Comparison of ENCODE assay signal across 13 mouse cellular contexts in the genomic region with DNA sequence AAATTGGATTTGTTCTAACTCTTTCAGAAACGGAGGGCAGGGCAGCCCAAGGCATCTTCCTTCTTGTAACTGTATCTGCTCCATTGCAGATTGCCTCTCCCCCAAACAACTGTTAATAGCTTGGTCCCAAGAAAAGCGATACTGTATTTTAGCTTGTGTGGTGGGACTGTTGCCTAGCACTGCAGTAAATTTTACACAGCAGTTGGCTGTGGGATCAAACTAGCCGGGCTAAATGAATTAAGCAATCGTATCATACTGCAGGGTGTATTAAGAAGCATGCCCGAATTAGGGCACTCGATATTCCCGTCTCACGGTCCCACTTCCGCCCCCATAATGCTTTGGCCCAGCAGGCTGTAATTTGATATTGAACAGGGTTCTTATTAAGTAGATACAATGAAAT.
DNase-seq lines count a peak whose midpoint lies in the region; ATAC-seq lines count a peak whose summit lies in the region.
"Had no signal": no experiment of that assay in that cellular context is flagged by ENCODE, and none has a peak within 500 bp of the region (broad histone marks: within the 10 kb centered on the region; RNA-seq: fewer than 3 reads in every experiment).

No protein-coding gene starts in this region.

- H3K9ac ChIP-seq in forebrain, embryonic 13.5 days, result no peak overlapping the region
- no peak overlapping the region for H3K9ac ChIP-seq in forebrain, embryonic 15.5 days (replicated peaks)
- no peak overlapping the region for H3K9ac ChIP-seq in lung, embryonic 16.5 days (ENCODE audit: low read length)
- H3K9ac ChIP-seq in limb, embryonic 11.5 days (ENCODE audit: low read length), result no peak overlapping the region
- H3K9ac ChIP-seq in stomach, embryonic 16.5 days (ENCODE audit: low read length), result no peak overlapping the region
- H3K9ac ChIP-seq: heart, embryonic 12.5 days; hindbrain, embryonic 13.5 days had no signal

- H3K27me3 ChIP-seq in forebrain, embryonic 13.5 days, result 0 out of 2 replicates have a peak, but pooled peaks cover 4% of the 10 kb centered on the region
- no peaks in the 10 kb centered on the region for H3K27me3 ChIP-seq in forebrain, embryonic 15.5 days
- H3K27me3 ChIP-seq in lung, embryonic 16.5 days (ENCODE audit: control insufficient read depth, insufficient read depth, low read depth, low read length), result no peaks in the 10 kb centered on the region; the same call in 1 of the 2 replicates
- H3K27me3 ChIP-seq in limb, embryonic 11.5 days (ENCODE audit: control insufficient read depth, insufficient read depth, low read length), result no peaks in the 10 kb centered on the region
- no peaks in the 10 kb centered on the region for H3K27me3 ChIP-seq in stomach, embryonic 16.5 days (ENCODE audit: control insufficient read depth, insufficient read depth, low read length)
- no peaks in the 10 kb centered on the region for H3K27me3 ChIP-seq in hindbrain, embryonic 10.5 days (ENCODE audit: insufficient read depth, poor library complexity, severe bottlenecking)
- H3K27me3 ChIP-seq: heart, embryonic 12.5 days; hindbrain, embryonic 13.5 days had no signal

- H3K36me3 ChIP-seq in forebrain, embryonic 13.5 days (ENCODE audit: poor library complexity, severe bottlenecking), result no peaks in the 10 kb centered on the region
- no peaks in the 10 kb centered on the region for H3K36me3 ChIP-seq in forebrain, embryonic 15.5 days
- H3K36me3 ChIP-seq in lung, embryonic 16.5 days (ENCODE audit: control insufficient read depth, insufficient read depth, low read length), result no peaks in the 10 kb centered on the region
- no peaks in the 10 kb centered on the region for H3K36me3 ChIP-seq in limb, embryonic 11.5 days (ENCODE audit: control insufficient read depth, insufficient read depth, low read length)
- H3K36me3 ChIP-seq in stomach, embryonic 16.5 days (ENCODE audit: control insufficient read depth, insufficient read depth, low read length), result no peaks in the 10 kb centered on the region
- H3K36me3 ChIP-seq in hindbrain, embryonic 10.5 days, result no peaks in the 10 kb centered on the region
- H3K36me3 ChIP-seq: heart, embryonic 12.5 days; hindbrain, embryonic 13.5 days had no signal

- no peak overlapping the region for H3K4me3 ChIP-seq in forebrain, embryonic 13.5 days
- no peak overlapping the region for H3K4me3 ChIP-seq in forebrain, embryonic 15.5 days
- 0 out of 2 replicates have a peak overlapping the region, but pooled peaks have one; percentile 1 for H3K4me3 ChIP-seq in lung, embryonic 16.5 days (ENCODE audit: low read length)
- H3K4me3 ChIP-seq in limb, embryonic 11.5 days (ENCODE audit: low read depth, low read length), result no peak overlapping the region
- H3K4me3 ChIP-seq in stomach, embryonic 16.5 days (replicated peaks; ENCODE audit: low read length), result peak overlapping the region; percentile 5
- H3K4me3 ChIP-seq in hindbrain, embryonic 10.5 days, result no peak overlapping the region
- H3K4me3 ChIP-seq: heart, embryonic 12.5 days; hindbrain, embryonic 13.5 days had no signal

- 67% methylated on average over 9 of the region's 9 CpGs for WGBS in forebrain, embryonic 13.5 days
- WGBS in forebrain, embryonic 15.5 days, result 49% methylated on average over 9 of the region's 9 CpGs
- 53% methylated on average over 9 of the region's 9 CpGs for WGBS in lung, embryonic 16.5 days
- WGBS in limb, embryonic 11.5 days, result 35% methylated on average over 9 of the region's 9 CpGs
- 46% methylated on average over 9 of the region's 9 CpGs for WGBS in stomach, embryonic 16.5 days
- WGBS in hindbrain, embryonic 10.5 days, result 86% methylated on average over 9 of the region's 9 CpGs

- peak overlapping the region; percentile 7; the same call in 1 of the 2 replicates for H3K4me2 ChIP-seq in forebrain, embryonic 13.5 days
- no peak overlapping the region for H3K4me2 ChIP-seq in forebrain, embryonic 15.5 days (replicated peaks)
- peak overlapping the region; percentile 44 for H3K4me2 ChIP-seq in lung, embryonic 16.5 days (ENCODE audit: low read depth, low read length)
- H3K4me2 ChIP-seq in limb, embryonic 11.5 days (ENCODE audit: low read depth, severe bottlenecking), result peak overlapping the region; percentile 39
- H3K4me2 ChIP-seq in stomach, embryonic 16.5 days (ENCODE audit: low read depth, low read length), result peak overlapping the region; percentile 39
- H3K4me2 ChIP-seq: heart, embryonic 12.5 days; hindbrain, embryonic 13.5 days had no signal

- no peaks in the 10 kb centered on the region for H3K9me3 ChIP-seq in forebrain, embryonic 13.5 days (replicated peaks)
- H3K9me3 ChIP-seq in forebrain, embryonic 15.5 days, result no peaks in the 10 kb centered on the region
- H3K9me3 ChIP-seq in lung, embryonic 16.5 days (ENCODE audit: control insufficient read depth, low read length), result no peaks in the 10 kb centered on the region
- no peaks in the 10 kb centered on the region for H3K9me3 ChIP-seq in limb, embryonic 11.5 days (ENCODE audit: control insufficient read depth, low read length)
- no peaks in the 10 kb centered on the region for H3K9me3 ChIP-seq in stomach, embryonic 16.5 days (replicated peaks; ENCODE audit: control insufficient read depth, low read length)
- H3K9me3 ChIP-seq in hindbrain, embryonic 10.5 days, result no peaks in the 10 kb centered on the region
- H3K9me3 ChIP-seq: heart, embryonic 12.5 days; hindbrain, embryonic 13.5 days had no signal

- no peak for DNase-seq in lung, postnatal 4 days
- DNase-seq in limb, embryonic 11.5 days (ENCODE audit: low spot score), result no peak
- DNase-seq in layer of hippocampus, postnatal 25 days (ENCODE audit: extremely low spot score in 1 of 2, low spot score in 1 of 2), result no peak
- DNase-seq in hindbrain, embryonic 10.5 days (ENCODE audit: low spot score), result no peak
- DNase-seq: cerebellum, adult 11-12 months; embryo, embryonic 11 days; thymus, postnatal 25 days had no signal

- ATAC-seq in forebrain, embryonic 13.5 days, result no peak
- no peak for ATAC-seq in forebrain, embryonic 15.5 days (replicated peaks)
- ATAC-seq in lung, embryonic 16.5 days (ENCODE audit: low read depth), result 0 out of 2 replicates have a peak, but pooled peaks have one; percentile 17
- peak; percentile 80 for ATAC-seq in limb, embryonic 11.5 days (ENCODE audit: insufficient number of reproducible peaks, low FRiP score, low TSS enrichment, low read depth)
- peak; percentile 51; the same call in 1 of the 2 replicates for ATAC-seq in stomach, embryonic 16.5 days (ENCODE audit: insufficient read depth, low FRiP score)

- H3K4me1 ChIP-seq in forebrain, embryonic 13.5 days, result no peaks in the 10 kb centered on the region
- H3K4me1 ChIP-seq in forebrain, embryonic 15.5 days, result no peaks in the 10 kb centered on the region
- H3K4me1 ChIP-seq in lung, embryonic 16.5 days (replicated peaks; ENCODE audit: control insufficient read depth, insufficient read depth, low read length), result no peaks in the 10 kb centered on the region
- H3K4me1 ChIP-seq in limb, embryonic 11.5 days (ENCODE audit: control insufficient read depth, insufficient read depth, low read length), result peaks cover 3% of the 10 kb centered on the region; the same call in 1 of the 2 replicates
- H3K4me1 ChIP-seq in stomach, embryonic 16.5 days (ENCODE audit: control insufficient read depth, insufficient read depth, low read length), result no peaks in the 10 kb centered on the region
- H3K4me1 ChIP-seq in hindbrain, embryonic 10.5 days (replicated peaks), result no peaks in the 10 kb centered on the region
- H3K4me1 ChIP-seq: hindbrain, embryonic 13.5 days had no signal

- no peak overlapping the region for H3K27ac ChIP-seq in forebrain, embryonic 13.5 days
- H3K27ac ChIP-seq in forebrain, embryonic 15.5 days (replicated peaks), result no peak overlapping the region
- no peak overlapping the region for H3K27ac ChIP-seq in lung, embryonic 16.5 days (ENCODE audit: low read length)
- H3K27ac ChIP-seq in limb, embryonic 11.5 days (replicated peaks; ENCODE audit: low read depth, low read length), result no peak overlapping the region
- peak overlapping the region; percentile 77 for H3K27ac ChIP-seq in stomach, embryonic 16.5 days (ENCODE audit: low read length)
- no peak overlapping the region for H3K27ac ChIP-seq in hindbrain, embryonic 10.5 days
- H3K27ac ChIP-seq: hindbrain, embryonic 13.5 days had no signal

Comparison
In these comparisons a context has a peak if more than half of its experiments do, and no peak if none do; other contexts are left out.
1. ATAC-seq: peak in lung, embryonic 16.5 days (single experiment), limb, embryonic 11.5 days (single experiment) and stomach, embryonic 16.5 days (single experiment); none in forebrain, embryonic 13.5 days (single experiment) and forebrain, embryonic 15.5 days (single experiment).
2. H3K4me3 ChIP-seq: peak in lung, embryonic 16.5 days (single experiment) and stomach, embryonic 16.5 days (single experiment); none in forebrain, embryonic 13.5 days (single experiment), forebrain, embryonic 15.5 days (single experiment), limb, embryonic 11.5 days (single experiment) and hindbrain, embryonic 10.5 days (single experiment).